Mouse (Mus musculus): ENCODE data around the gene Il17c.

DNA sequence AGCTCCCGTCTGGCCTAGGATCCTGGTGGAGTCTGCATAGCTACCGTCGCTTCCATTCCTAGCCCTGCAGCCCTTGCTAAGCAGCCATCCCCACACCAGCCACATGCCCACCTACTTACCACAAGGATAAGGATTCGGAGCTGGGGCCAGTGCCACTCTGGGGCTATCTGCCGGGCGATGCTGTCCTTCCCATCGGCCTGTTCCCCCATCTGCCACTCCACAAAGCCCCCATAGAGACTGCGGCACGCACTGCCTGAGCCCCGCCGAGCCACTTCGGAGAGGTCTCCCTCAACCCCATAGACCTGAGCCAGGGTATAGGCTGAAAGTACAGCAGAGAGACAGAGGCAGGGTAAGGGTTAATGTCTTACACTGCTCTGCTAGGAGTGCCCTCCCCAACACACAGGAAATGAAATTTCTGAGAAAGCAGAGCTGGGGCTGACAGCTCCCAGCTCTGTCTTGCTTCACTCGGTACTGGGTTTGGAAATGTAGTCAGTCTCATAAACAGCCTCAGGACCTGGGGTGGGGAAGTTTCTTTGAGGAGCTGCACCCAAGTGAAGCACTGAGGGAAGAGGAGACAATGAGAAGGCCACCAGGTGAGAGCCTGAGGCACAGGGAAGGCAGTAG, 16.0 kb downstream of the Il17c start:
- TF ChIP-seq CTCF (conservative IDR thresholded peaks at IDR 0.05; ENCODE audit: low read length), result no peak
- no peak for TF ChIP-seq POU5F1 (IDR thresholded peaks at IDR 0.05; ENCODE audit: borderline replicate concordance, low read length)
- no peak for TF ChIP-seq NANOG (IDR thresholded peaks at IDR 0.05; ENCODE audit: borderline replicate concordance, low read length)
